Mouse (Mus musculus) adrenal gland, postnatal 10 days (tissue): Measurements from ENCODE around the gene Ptprd. TPM values are rescaled to one million over a fixed set of nuclear protein-coding genes. Genes with fewer than 3 reads are reported as not detected.

ENCODE experiments used
- DNase-seq: peaks from one replicate; pipeline ENCODE4 v3.0.0; 2021; ENCODE audit warnings: mixed read lengths
- total RNA-seq, 2 experiments: library from RNA; stranded (reverse); gene quantifications; 2 replicates each; pipeline ENCODE4 v1.2.3; 2021

Ptprd gene
- total RNA-seq, 2 experiments from 2014 or later: 88.2 to 99.3 TPM

DNA sequence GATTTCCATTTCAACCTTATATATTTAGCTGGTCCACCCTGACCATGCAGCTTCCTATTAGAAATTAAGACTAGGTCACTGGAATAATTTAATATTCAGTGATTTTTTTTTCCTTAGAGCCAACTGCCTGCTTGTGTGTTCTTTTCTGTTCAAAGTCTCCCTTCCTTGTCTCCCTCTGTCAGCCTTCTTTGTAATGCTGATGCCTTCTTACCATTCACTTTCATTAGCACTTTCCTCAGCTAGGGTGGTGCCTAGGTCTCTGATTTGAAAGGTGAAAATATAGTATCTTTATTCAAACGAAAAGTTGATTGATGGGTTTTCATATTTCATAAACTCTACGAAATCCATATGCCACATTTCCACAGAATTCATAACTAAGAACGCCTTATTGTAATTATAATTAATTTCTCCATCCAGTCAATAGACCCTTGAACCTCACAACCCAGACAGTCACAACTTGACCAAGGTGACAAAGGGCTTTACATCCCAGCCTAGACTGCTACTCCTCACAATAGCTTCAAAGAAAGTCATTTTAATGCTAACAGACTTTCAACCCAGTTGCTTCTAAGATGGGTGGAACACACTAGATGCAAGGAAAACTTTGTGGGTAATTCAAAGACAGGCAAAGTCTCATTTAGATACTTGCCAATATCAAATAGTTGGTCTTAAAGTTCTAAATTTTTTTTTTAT, 2197.5 kb downstream of the Ptprd start:
- no peak for DNase-seq

- DNase-seq: no peak
Observed at GRCm38 (mm10) chr4:76008580-76008979, 2203.2 kb downstream of the Ptprd start.

DNA sequence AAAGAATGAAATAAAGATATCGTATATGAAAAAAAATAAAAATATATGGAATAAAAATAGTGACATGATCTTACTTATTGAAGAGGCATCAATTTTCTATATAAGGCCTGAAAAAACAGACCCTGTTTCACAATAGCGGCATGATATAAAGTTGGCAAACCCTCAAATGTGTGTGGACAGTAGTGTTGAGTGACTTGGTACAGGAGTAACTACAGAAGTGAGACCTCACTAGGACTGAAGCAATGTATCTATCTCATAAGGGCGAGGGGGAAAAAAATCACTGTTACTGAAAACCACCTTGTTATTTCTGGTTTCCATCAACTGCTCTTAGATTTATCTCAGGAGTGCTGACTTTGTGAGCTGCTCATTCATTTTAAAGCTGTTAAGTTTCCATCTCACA, 2204.5 kb downstream of the Ptprd start:
- no peak for DNase-seq

- DNase-seq: no peak
Observed at GRCm38 (mm10) chr4:76006717-76007116, 2205.0 kb downstream of the Ptprd start.

GRCm38 (mm10) chr4:76004161-76004560, 2207.6 kb downstream of the Ptprd start:
- no peak for DNase-seq

DNA sequence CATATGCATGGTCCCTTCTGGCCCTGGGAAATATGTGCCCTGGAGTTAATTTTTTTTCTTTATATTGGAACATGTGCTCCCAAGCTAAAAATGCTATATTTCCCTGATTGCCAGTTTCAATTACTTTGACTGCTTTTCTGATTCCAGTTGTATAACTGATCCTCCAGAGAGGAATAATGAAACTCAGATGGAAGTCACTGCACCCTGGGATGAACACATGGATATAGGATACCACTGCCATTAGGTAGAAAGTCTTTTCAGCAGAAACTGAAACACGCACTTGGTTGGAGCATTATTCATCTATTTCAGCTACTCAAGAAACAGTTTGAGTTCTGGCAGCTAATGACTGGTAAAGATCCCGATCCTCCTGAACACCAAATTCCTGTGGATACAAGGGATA, 2211.5 kb downstream of the Ptprd start:
- DNase-seq: no peak

GRCm38 (mm10) chr4:75995841-75996240, 2215.9 kb downstream of the Ptprd start:
- DNase-seq: no peak

- DNase-seq: no peak
Observed at GRCm38 (mm10) chr4:75994576-75994975, 2217.2 kb downstream of the Ptprd start.

DNA sequence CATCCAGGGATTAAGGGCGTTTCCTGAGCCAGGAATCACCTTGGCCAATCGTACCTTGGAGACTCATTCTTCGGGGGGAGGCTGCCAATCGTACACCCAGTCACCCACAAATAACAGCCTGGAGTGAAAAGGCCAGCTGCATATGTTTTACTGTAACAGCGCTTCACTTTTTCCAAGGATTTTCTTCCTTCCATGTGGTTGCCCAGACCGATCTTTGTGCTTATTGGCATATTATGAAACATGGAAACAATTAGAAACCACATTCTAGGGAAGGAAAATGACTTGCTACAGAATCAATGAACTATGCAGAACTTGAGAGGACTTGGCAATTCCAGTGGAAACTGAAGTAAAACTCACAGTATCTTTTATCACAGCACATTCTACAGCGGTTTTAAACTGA, 2218.7 kb downstream of the Ptprd start:
- DNase-seq: no peak

DNA sequence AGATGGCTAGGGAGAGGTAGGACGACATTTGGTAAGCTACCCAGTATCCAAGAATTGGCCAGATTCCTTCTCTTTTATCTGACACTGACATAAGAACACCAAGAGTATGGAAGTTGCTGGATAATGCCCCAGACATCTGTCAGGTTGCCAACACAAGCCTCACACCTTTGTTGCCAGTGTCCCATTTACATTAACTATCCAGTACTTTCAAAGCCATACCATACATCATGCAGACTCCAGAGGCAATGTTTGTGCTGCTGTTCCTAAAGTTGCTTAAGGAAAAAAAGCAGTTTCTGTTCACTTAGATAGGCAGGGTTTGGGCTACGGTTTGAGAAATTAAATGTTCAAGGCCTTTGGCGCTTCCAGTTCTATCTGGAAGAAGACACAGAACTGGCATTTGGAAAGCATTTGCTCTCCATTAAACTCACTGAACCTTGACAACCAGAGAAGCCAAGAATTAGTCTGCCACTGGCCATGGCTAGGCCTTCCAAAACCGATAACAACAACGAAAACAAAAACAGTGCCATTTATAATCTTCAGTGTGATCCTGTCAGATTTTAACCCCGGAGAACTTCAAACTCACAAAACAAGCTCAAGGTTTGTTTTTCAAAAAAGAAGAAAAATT, 2220.0 kb downstream of the Ptprd start:
- DNase-seq: peak; percentile 7

- DNase-seq: no peak
Observed at GRCm38 (mm10) chr4:75974728-75975127, 2237.0 kb downstream of the Ptprd start.

GRCm38 (mm10) chr4:75973322-75973721, 2238.4 kb downstream of the Ptprd start:
- DNase-seq: no peak

GRCm38 (mm10) chr4:75969961-75970360, 2241.8 kb downstream of the Ptprd start:
- DNase-seq: no peak

DNA sequence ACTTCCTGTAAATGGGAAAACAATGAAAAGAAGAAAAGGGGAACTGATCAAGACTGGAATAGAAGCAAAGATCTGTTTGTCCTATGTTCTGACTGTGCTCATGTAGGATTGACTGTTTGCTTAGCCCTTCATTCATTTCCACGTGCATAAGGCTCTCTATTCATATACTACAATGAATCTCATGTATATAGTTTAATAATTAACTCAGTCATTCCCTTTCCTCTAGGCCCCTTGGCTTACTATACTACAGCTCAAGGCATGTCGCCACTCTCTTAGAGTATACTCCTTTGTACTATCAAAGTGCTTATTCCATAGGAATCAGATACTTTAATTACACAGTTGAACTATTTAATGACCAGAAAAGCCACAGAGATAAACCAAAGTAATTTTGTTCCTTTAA, 2243.1 kb downstream of the Ptprd start:
- DNase-seq: no peak

DNA sequence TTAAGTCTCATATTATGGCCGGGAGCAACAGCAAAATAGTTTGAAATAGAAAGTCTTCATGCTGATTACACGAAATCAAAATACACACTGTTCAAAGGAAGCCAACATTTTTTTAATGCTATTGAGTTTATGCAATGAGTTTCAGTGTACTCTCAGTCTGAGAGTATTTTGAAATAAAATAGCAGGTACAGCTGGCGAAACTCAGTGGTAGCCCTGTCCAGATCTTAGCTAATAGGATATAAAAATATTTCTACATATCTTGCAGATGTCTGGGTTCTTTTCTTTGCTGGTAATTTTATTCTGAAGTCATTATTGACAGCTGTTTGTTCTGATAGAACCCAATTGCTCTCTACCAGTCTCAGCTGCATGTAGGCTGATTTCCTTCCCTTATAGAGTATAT, 2246.0 kb downstream of the Ptprd start:
- no peak for DNase-seq

- DNase-seq: no peak
Observed at GRCm38 (mm10) chr4:75962916-75963315, 2248.8 kb downstream of the Ptprd start.

DNA sequence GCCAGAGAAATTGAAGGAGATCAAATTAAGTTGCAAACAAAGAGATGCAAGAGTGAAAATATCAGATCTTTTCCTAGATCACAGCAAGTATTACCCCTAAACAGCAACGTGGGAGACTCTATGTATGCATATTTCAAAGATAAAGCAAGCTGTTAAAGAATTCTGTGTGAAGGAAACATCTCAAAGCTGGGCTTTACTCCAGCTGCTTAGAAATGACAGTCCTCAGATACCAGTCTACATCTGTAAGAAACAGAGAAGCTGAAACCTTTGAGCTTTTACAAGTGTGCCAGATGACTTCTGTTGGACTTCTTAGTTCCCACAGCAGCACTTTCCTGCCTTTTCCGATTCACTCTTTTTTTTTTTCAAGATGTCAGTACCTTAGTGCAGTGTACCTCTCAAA, 2249.9 kb downstream of the Ptprd start:
- no peak for DNase-seq

DNA sequence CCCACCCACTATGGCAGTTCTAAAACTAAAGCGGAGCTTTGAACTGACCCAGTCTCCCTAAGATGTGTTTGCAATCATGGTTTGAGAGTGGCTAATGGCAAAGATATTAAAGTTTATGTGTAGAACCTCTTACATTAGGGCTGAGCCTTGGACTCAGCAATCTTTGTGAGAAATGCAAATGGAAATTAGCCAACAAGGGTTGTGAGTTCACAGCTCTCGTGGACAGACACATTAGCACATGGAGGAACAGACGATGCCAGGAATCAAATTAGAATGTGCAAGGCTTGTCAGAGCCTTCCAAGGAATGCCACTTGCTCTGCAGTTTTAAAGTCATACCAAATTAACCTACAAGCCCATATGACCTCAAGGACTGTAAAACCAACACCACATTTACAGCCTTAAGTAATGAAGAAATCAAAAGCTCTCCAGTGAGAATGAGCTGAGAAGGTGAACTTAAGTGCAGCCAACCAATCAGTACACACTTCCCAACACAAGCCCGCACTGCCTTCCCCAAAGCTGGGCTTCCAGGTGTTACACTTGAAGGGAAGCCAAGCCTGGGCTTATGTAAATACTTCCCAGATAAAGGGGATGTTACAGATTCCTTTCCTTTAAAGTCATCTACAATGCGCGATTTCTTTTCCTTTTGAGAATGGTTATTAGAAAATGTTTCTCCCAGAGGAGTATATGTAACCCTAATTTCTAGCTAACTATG, 2258.3 kb downstream of the Ptprd start:
- DNase-seq: no peak

DNA sequence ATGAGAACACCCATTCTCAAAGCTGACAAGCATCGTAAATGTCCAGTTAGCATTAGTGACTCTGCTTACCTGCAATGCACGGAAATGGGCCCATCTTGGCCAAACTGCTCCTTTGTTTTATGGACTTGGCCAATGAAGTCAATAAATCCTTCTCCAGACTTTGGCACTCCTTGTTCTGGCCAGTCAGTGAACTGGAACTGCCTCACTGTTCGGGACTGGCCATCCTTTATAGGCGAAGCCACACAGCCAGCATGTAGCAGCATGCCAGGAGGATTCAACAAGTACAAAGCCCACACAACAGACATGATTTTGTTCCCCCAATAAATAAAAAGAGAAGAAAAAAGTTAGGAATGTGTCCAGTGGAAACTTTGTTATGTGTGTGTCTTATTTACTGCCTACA, 2261.2 kb downstream of the Ptprd start:
- DNase-seq: no peak

DNA sequence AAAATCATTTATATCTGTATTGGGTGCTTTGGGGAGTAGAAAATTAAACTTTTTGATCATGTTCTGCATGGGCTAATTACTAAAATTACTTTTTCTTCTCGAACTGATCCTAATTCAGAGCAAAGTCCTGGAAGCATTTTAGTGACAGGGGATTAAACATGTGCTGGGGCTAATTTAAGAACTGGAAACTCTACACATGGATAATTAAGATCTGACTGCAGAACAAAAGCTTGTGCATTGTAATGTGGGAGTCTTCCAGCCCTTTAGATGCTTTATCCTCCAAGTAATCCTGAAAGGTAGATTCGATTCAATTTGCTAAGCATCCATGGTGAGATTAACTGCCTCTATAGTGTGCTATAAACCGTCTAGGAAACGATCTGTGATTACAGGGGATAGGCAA, 2316.9 kb downstream of the Ptprd start:
- DNase-seq: no peak
